Mouse (Mus musculus): ENCODE data around the gene Ston2.

Gene Ston2

DNA sequence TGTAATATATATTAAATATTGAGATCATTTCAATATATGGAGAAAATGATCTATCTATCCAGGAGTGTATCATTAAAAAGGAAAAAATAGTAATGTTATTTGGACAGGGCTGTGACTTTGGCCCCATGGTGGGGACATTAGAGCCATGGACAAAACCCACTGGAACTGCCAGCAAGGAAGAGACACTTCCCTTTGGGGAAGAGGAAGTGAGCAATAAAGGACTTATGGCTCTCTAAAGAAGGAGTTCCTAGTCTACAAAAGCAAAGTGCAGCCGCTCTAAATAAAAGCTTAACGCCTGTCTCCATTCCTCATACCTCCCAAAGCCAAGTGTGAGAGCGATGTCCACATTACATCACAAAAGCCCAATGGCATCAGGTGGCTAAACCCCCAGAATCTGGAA is 121.6 kb downstream of the Ston2 start:
- in situ Hi-C loops (cut with MboI, MseI) = loop anchor here in 1 of 2 experiments (10.0 kb wide), 1 partner anchor 72 kb away; the partner anchor contains the start of gene Gtf2a1

GRCm38 (mm10) chr12:91665431-91665830 is 122.8 kb downstream of the Ston2 start:
- in situ Hi-C loops (cut with MboI, MseI) = loop anchor here in 1 of 2 experiments (10.0 kb wide), 1 partner anchor 71 kb away; the partner anchor contains the start of gene Gtf2a1

DNA sequence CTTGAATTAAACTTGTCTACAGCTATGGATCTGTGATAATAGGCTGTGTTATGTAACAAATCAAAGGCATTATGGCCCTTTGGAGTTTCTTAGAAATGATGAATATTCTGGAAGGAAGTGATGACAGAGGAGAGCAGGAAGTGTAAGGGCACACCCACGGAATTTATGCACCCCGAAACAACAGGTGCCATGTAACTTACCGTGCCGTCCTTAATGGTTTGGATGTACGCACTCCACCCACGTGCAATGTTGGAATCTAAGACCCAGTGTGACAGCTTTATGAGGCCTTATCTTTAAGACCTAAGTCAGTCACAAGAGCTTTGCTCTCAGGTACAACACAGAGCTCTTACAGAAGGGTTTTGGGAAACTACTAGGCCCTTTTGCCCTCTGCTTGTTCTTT is 124.9 kb downstream of the Ston2 start:
- in situ Hi-C loops (cut with MboI, MseI) = loop anchor here in 1 of 2 experiments (10.0 kb wide), 1 partner anchor 68 kb away; the partner anchor contains the start of gene Gtf2a1

- in situ Hi-C loops (cut with MboI, MseI) = loop anchor here in 1 of 2 experiments (10.0 kb wide), 1 partner anchor 68 kb away; the partner anchor contains the start of gene Gtf2a1
These were observed 125.3 kb downstream of the Ston2 start for GRCm38 (mm10) chr12:91662844-91663243.

GRCm38 (mm10) chr12:91660640-91661417 is 127.4 kb downstream of the Ston2 start:
- in situ Hi-C loops (cut with MboI, MseI) = loop anchor here in 1 of 2 experiments (10.0 kb wide), 1 partner anchor 66 kb away; the partner anchor contains the start of gene Gtf2a1

DNA sequence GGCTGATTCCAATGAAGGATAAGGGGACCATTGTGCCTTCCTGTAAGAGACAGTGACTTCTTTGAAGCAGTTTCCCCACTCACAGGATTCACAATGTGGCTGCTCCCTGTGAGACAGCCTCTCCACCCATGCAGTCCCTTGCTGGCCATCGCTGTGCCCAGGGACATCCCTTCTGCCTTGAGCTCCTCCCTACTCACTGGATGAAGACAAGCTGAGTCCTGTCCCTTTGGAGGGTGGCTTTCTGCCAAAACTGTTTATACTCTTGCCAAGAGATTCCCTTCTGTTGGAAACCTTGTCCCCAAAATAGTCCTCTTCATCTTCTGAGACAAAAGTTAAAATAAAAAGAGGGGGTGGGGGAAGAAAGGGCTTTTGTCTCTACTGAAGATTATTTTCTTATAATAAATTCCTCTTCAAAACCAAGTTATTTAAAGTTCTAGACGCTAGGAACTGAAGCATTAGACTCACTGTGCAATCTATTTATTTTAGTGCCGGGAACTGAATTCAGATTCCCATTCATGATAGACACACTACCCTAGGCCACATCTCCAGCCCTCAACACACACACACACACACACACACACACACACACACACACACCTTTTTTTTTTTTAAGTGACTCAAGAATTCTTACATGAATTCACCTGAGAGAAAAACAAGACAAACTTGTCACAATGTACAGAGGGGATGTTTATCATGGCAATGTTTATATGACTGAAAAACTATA is 133.6 kb downstream of the Ston2 start:
- in situ Hi-C loops (cut with MboI, MseI) = no loop called here

DNA sequence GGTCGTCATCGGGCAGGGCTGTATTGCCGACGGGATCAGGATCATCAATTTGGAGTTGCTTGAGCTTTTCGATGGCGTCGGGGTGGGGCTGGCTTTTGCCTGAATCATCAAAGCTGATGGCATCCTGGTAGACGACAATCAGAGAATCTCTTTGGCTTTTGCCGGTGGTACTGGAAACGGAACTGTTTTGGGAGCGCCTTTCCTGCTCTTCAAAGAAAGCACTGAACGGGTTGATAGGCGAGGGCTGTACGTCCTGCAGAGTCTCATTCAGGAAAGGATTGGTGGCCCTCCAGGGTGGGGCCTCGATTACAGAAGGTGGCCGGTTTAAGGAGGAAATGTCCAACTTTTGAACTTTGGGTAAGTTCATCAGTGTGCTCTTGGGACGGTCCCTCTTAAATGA is 139.8 kb downstream of the Ston2 start:
- in situ Hi-C loops (cut with MboI, MseI) = no loop called here

DNA sequence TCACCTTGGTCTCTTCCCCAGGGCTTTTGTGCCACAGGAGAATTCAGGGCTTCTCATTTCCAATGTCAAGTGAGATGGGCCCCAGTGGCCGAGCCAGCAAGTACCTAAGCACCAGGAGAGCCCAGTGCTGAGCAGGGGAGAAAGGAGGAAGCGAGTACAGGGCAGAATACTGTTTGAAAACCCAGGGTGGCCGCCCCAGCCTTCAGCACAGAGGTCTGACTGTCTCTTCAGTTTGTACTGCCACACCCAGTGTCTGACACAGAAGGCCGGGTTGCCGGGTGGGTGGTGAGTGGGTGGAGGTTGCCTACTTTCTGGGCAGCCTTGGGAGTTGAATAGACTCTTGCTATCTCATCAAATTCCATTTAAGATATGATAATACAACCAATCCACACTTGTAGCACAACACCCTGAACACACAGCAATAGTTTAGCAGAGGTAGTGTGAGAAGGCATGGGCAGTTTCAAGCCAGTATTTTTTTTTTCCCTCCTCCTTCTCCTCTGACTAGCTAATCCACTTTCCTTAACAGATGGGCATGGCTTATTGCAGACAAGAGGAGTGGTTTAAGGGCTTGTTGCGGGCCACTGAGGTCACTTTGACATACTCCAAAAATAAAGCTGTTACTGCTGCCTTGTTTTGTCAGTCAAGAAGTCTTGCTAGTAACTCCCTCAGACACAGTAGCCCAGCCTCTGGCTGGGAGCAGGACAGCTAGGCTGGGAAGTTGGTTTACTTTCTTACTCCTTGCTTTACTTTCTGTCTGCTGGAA is 142.6 kb downstream of the Ston2 start:
- in situ Hi-C loops (cut with MboI, MseI) = no loop called here

DNA sequence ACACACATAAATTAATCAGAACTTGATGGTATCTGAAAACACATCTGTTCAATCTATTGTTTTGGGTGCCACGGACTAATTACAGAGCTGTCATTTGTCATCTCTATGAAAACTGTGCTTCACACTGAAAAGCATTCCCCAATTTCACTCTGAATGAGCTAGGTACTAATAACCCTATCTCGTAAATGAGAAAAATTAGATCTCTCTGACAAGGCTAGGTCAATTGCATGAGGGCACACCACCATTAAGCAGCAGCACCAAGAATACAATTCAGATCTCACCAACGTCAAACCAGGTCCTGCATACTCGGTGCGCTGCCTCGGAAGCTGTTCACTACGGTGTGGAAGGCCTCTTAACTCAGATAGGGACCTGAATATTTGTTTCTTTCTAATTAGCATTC is 145.0 kb downstream of the Ston2 start:
- in situ Hi-C loops (cut with MboI, MseI) = loop anchor here in 1 of 2 experiments (5.0 kb wide), 1 partner anchor 144 kb away; the partner anchor contains the start of gene Ston2

- in situ Hi-C loops (cut with MboI, MseI) = loop anchor here in 1 of 2 experiments (5.0 kb wide), 1 partner anchor 145 kb away; the partner anchor contains the start of gene Ston2
These were observed 145.6 kb downstream of the Ston2 start for GRCm38 (mm10) chr12:91642426-91643093.

GRCm38 (mm10) chr12:91641631-91642141 is 146.5 kb downstream of the Ston2 start:
- in situ Hi-C loops (cut with MboI, MseI) = loop anchor here in 1 of 2 experiments (5.0 kb wide), 1 partner anchor 146 kb away; the partner anchor contains the start of gene Ston2

DNA sequence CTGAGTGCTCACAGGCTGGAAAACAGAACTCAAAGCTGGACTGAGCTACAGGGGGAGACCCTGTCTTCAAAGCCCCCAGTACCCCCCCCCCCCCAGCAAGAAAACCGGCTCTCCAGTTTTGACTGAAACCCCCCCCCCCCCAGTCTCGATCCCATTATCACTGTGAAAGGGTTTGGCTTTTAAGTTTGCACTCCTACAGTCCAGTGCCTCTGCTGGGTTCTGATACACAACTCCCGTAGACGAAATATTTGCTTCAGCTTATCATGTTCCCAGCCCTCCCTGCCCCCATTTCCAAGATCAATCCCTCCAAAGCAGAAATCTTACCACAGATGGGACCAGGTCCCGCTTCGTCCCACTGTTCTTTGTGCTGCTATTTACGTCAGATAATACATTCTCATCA is 147.1 kb downstream of the Ston2 start:
- in situ Hi-C loops (cut with MboI, MseI) = loop anchor here in 1 of 2 experiments (5.0 kb wide), 1 partner anchor 146 kb away; the partner anchor contains the start of gene Ston2

DNA sequence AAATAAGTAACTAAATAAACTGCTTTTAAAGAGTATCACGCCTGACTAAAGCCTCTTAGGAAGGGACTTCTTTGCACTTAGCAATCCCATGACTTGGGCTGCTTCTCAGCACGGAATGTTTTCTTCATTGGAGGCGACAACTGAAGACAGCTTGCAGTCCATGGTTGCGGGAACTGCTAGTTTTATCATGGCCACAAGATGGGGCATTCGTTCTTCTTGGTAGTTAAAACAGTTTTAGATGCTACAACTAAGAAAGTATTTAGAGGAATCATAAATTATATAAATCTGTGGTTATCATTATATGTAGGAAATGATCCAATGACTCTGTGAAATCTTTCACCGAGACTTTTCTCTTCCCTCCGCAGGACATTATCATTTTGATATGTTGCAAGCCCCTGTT is 147.5 kb downstream of the Ston2 start:
- in situ Hi-C loops (cut with MboI, MseI) = loop anchor here in 1 of 2 experiments (5.0 kb wide), 1 partner anchor 147 kb away; the partner anchor contains the start of gene Ston2

GRCm38 (mm10) chr12:91638351-91638750 is 149.8 kb downstream of the Ston2 start:
- in situ Hi-C loops (cut with MboI, MseI) = loop anchor here in 1 of 2 experiments (5.0 kb wide), 1 partner anchor 149 kb away; the partner anchor contains the start of gene Ston2

DNA sequence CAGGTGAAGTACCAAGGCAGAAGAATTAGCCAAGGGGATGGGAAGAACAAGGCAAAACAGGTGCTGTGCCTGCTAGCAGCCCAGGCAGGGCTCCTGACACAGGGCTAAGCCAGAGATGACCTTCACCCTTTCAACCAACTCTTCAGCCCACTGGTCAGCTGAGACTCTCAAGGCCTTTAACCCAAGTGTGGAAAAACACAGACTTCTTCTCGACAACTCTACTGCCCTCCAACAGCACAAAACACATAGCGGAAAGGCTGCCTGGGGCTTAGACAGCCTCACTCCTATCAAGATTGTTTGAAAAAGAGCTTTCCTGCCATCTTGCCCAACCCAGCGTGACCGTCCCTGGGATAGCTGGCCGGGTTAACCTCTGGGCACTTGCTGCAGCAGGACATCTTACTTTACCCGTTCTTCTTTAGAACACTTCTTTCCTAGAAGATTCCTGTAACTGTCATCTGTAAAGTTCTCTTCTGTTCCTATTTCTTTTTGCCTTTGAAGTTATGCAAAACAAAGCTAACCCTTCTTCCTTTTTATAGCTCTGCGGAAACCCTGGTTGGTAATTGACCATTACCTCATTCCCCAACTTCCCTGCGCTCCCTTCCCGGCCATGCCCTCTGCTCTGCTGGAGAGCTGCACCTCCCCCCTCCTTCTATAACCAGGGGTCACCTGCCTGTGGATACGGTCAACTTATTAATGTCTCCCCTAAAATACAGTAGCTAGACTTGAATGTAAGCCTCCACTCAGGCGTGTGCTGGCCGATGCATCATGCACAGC is 150.9 kb downstream of the Ston2 start:
- in situ Hi-C loops (cut with MboI, MseI) = loop anchor here in 1 of 2 experiments (5.0 kb wide), 1 partner anchor 150 kb away; the partner anchor contains the start of gene Ston2

DNA sequence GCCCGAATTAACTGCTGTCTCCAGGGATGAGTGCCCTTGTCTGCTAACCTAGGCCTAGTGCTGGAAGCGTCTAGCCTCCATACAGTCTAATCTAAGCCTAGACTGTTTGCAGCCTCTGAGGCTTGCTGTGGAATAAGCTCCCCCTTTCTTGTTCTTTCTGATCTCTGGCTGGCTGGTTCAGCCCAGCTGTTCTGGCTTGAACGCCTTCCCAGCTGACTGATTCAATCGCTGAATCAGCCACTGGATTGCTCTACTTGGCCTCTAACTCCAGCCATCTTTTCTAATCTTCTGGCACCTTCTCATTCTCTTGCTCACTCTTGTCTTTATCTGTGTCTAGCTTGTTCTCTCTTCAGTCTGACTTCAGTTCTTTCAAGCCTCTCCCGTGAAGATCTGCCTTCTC is 161.7 kb downstream of the Ston2 start:
- in situ Hi-C loops (cut with MboI, MseI) = no loop called here

GRCm38 (mm10) chr12:91625013-91625412 is 163.2 kb downstream of the Ston2 start:
- in situ Hi-C loops (cut with MboI, MseI) = no loop called here

DNA sequence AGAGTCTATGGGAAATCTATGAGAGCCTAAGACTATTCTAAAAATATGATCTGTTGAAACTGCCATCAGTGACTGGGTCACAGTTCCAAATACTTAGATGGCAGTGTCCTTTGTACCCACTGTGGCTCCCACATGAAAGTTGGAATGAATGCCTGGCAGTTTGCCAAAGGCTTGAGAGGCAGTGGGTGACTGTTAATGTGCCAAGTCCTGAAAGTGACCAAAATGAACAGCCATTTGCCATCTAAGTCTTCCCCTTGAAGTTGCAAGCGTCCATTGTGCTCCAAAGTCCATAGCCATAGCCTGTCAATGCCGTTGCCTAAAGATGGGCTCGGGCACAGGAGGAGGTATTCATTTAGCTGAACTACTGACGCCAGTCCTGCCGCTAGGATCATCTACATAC is 178.8 kb downstream of the Ston2 start:
- in situ Hi-C loops (cut with MboI, MseI) = no loop called here

- in situ Hi-C loops (cut with MboI, MseI) = no loop called here
These were observed 180.5 kb downstream of the Ston2 start for GRCm38 (mm10) chr12:91607678-91608077.

Data from T-helper 17 cell (primary cell).